Mouse (Mus musculus) monocyte, adult 59 days (primary cell): Measurements from ENCODE around the gene Bcl2a1a. TPM values are rescaled to one million over a fixed set of nuclear protein-coding genes. Genes with fewer than 3 reads are reported as not detected.

ENCODE experiments used
- total RNA-seq, 2 experiments: library from RNA; stranded (reverse); gene quantifications; one replicate each; pipeline ENCODE4 v1.2.4; 2023

Bcl2a1a gene
- total RNA-seq, result 100 to 1,000 TPM in 1 of 2 experiments, 10 to 100 TPM in 1; 83.6 to 103 TPM

DNA sequence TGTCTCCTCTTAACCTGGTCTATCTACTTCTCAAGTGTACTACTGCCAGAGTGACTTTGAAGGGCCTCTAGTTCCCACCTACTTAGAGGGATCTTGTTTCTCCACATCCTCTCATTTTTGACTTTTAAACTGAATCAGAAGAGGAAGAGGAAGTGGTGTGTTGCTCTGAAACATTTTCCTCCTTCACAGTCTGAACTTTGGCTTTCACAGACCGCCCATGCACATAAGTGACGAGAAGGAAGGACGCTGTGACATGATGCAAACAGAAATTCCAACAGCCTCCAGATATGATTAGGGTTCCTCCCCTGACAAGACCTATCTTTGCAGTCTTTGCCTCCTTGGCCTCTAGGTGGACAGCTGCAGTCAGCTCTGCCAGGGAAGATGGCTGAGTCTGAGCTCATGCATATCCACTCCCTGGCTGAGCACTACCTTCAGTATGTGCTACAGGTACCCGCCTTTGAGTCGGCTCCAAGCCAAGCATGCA lies at the start of gene Bcl2a1a:
Gene Bcl2a1a, plus strand, starts transcription at position 231 of the 484 bp plus-strand sequence.

Other genes with a start within 250 kb of the Bcl2a1a start
- gene Mthfsl, start 236.6 kb upstream of the Bcl2a1a start, total RNA-seq, result 10 to 100 TPM; 68.1 to 78.9 TPM
- 10 to 100 TPM; 80.5 to 94.9 TPM for gene Bcl2a1d, start 225.0 kb upstream of the Bcl2a1a start, total RNA-seq
- gene Trim43c, start 117.7 kb upstream of the Bcl2a1a start, total RNA-seq, result not detected
- not detected for gene Trim43b, start 135.9 kb downstream of the Bcl2a1a start, total RNA-seq
- 100 to 1,000 TPM; 136 to 161 TPM for gene Bcl2a1b, start 242.3 kb downstream of the Bcl2a1a start, total RNA-seq
- 1 to 10 TPM; 2.2 to 6.4 TPM for gene Gm29094, start 242.5 kb downstream of the Bcl2a1a start, total RNA-seq